ENCODE assay signal across 26 mouse cellular contexts in genomic region chr15:8324061-8324460, GRCm38 (mm10).
"Had no signal": no experiment of that assay in that cellular context is flagged by ENCODE, and none has a peak within 500 bp of the region (broad histone marks: within the 10 kb centered on the region; RNA-seq: fewer than 3 reads in every experiment).

No protein-coding gene starts in this region.

- DNase-seq: cerebellum, adult 8-10 months; cerebellum, adult 9-10 months; cerebellum, adult 9-11 months; cerebellum, postnatal 10 days; cerebellum, postnatal 14 days; cerebellum, postnatal 25 days; cerebellum, postnatal 36 days; embryo, embryonic 11 days; forebrain, postnatal 0 days; gastrocnemius, adult 2 months; gastrocnemius, postnatal 10 days; gastrocnemius, postnatal 14 days; gastrocnemius, postnatal 25 days; gastrocnemius, postnatal 36 days; heart, adult 11 months; heart, adult 18-20 months; heart, adult 2 months had no signal

- H3K27ac ChIP-seq: embryonic facial prominence, embryonic 10.5 days; embryonic facial prominence, embryonic 12.5 days; embryonic facial prominence, embryonic 13.5 days; embryonic facial prominence, embryonic 15.5 days; forebrain, embryonic 10.5 days; forebrain, embryonic 12.5 days; forebrain, embryonic 13.5 days; forebrain, embryonic 15.5 days; gastrocnemius, adult 2 months; heart, adult 2 months had no signal

- H3K27me3 ChIP-seq: embryonic facial prominence, embryonic 12.5 days; embryonic facial prominence, embryonic 13.5 days; embryonic facial prominence, embryonic 15.5 days; forebrain, embryonic 12.5 days; forebrain, embryonic 13.5 days; forebrain, embryonic 15.5 days had no signal

- H3K4me3 ChIP-seq: embryonic facial prominence, embryonic 10.5 days; embryonic facial prominence, embryonic 12.5 days; embryonic facial prominence, embryonic 13.5 days; embryonic facial prominence, embryonic 15.5 days; erythroblast, embryonic 14.5 days; forebrain, embryonic 10.5 days; forebrain, embryonic 12.5 days; forebrain, embryonic 13.5 days; forebrain, embryonic 15.5 days; gastrocnemius, adult 2 months; heart, adult 2 months had no signal

- H3K9ac ChIP-seq: embryonic facial prominence, embryonic 12.5 days; embryonic facial prominence, embryonic 13.5 days; embryonic facial prominence, embryonic 15.5 days; forebrain, embryonic 12.5 days; forebrain, embryonic 13.5 days; forebrain, embryonic 15.5 days; forebrain, postnatal 0 days had no signal

- H3K4me1 ChIP-seq: embryonic facial prominence, embryonic 10.5 days; embryonic facial prominence, embryonic 12.5 days; embryonic facial prominence, embryonic 13.5 days; embryonic facial prominence, embryonic 15.5 days; forebrain, embryonic 10.5 days; forebrain, embryonic 12.5 days; forebrain, embryonic 13.5 days; forebrain, embryonic 15.5 days had no signal
